Mouse (Mus musculus) forebrain, embryonic 16.5 days (tissue): ENCODE results near the gene Hnrnph2. TPM values are rescaled to one million over a fixed set of nuclear protein-coding genes. Genes with fewer than 3 reads are reported as not detected.

Source experiments
- ATAC-seq: fragments of 200-750 bp; cut with Nextera tagmentation; 2 replicates; pipeline ENCODE4 v1.8.0; 2017; ENCODE audit warnings: mild to moderate bottlenecking, moderate library complexity
- H3K27ac ChIP-seq: fragments of 300-500 bp; sonication (generic); 2 replicates; pipeline ENCODE4 v1.5.1; 2014; ENCODE audit warnings: low read length, control low read depth
- H3K27me3 ChIP-seq: fragments of 300-500 bp; sonication (generic); replicated peaks from 2 replicates; pipeline ENCODE4 v1.6.1; 2014; ENCODE audit warnings: low read length; ENCODE audit not compliant: control insufficient read depth, insufficient read depth
- H3K36me3 ChIP-seq: fragments of 300-500 bp; sonication (generic); 2 replicates; pipeline ENCODE4 v1.6.1; 2014; ENCODE audit not compliant: control insufficient read depth, insufficient read depth
- H3K4me1 ChIP-seq: fragments of 300-500 bp; sonication (generic); replicated peaks from 2 replicates; pipeline ENCODE4 v1.6.1; 2014; ENCODE audit warnings: low read length; ENCODE audit not compliant: control insufficient read depth, insufficient read depth
- H3K4me2 ChIP-seq: fragments of 300-500 bp; sonication (generic); 2 replicates; pipeline ENCODE4 v1.6.1; 2014; ENCODE audit warnings: mild to moderate bottlenecking, low read length, control low read depth
- H3K4me3 ChIP-seq: fragments of 300-500 bp; sonication (generic); replicated peaks from 2 replicates; pipeline ENCODE4 v1.5.1; 2014; ENCODE audit warnings: mild to moderate bottlenecking, low read length, control low read depth
- H3K9ac ChIP-seq: fragments of 300-500 bp; sonication (generic); replicated peaks from 2 replicates; pipeline ENCODE4 v1.6.1; 2014; ENCODE audit warnings: low read depth, low read length, control low read depth
- H3K9me3 ChIP-seq: fragments of 300-500 bp; sonication (generic); 2 replicates; pipeline ENCODE4 v1.6.1; 2016; ENCODE audit warnings: low read length; ENCODE audit not compliant: control insufficient read depth
- WGBS: fragments of 180-500 bp; shearing (Covaris S2); extraction: QIAGEN DNeasy Blood & Tissue Kit; methylation state at CpG from one replicate; pipeline ENCODE4 v1.1.7; 2014; 5-methylcytosine and 5-hydroxymethylcytosine counted together
- polyA plus RNA-seq: library from polyadenylated mRNA; unstranded; fragments of >200 nt; fragmentation: Nextera tagmentation; extraction: Ambion mirVana; gene quantifications from 2 replicates; pipeline ENCODE4 v1.2.1, GENCODE M21; 2015

Gene Hnrnph2
- polyA plus RNA-seq, result 177 and 186 TPM in 2 replicates

DNA sequence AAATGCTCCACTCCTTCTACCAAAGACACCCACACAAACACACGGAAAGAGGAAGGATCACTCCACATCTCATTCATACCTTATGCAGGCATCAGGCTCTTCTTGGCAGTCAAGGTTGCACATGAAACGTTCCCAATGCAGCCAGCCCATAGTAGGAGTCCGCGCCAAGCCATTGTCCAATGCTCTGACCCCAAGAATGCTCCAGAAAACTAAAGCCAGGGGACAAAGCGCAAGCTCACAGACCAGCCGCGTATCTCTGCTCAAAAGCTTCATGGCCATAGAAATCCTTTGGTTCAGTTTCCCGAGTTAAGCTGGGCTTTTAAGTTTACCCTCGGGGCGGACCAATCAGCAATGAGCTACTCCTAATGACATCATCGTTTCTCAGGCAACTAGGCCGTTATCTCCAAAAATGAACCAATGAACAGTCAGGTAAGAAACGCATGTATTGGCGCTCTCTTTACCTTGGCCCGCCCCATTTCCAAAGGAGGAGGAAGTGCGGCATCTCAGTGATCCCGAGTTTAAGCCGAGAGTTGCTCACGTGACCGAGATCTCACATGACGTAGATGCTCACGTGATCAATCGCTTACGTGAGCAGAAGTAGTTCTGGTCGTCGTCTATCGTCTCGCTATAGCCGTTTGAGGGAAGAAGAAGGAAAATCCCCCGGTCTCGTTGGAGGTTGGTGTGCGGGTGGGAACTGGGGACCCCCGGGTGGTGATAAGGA lies at the start of gene Hnrnph2, which contains the start of gene Gla:
Hnrnph2 (plus strand) TSS at position 521 of the 721 bp plus-strand sequence.
Gla (minus strand) TSS at position 467 of the 721 bp plus-strand sequence.
- 23% methylated on average over 33 of the region's 33 CpGs for WGBS
- peak within 1 kb of the TSS; percentile 56 for H3K4me3 ChIP-seq
- no peaks in the 10 kb centered on the region for H3K27me3 ChIP-seq
- H3K4me2 ChIP-seq, result peak within 1 kb of the TSS; percentile 65
- peak; percentile 99 for ATAC-seq
- peak within 1 kb of the TSS; percentile 96 for H3K27ac ChIP-seq
- peaks cover 10% of the 10 kb centered on the region for H3K4me1 ChIP-seq
- no peaks in the 10 kb centered on the region for H3K9me3 ChIP-seq
- peak within 1 kb of the TSS; percentile 66 for H3K9ac ChIP-seq
- H3K36me3 ChIP-seq, result no peaks in the 10 kb centered on the region

DNA sequence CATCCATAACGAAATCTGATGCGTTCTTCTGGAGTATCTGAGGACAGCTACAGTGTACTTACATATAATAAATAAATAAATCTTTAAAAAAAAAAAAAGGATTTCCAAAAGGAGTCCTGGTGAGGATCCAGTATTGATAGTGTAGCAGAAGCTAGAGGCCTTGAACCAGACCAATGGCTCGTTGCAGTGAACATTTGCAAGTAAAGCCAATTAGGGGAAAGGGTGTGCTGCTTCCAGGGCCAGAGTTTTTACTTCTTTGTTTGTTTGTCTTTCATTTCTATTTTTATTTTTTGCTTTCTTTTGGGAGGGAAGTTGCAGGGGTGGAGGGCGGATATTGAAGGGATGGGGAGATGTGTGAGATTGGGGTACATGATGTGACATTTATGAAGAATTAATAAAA lies 47.7 kb upstream of the Hnrnph2 start:
- no peak overlapping the region for H3K9ac ChIP-seq
- H3K4me2 ChIP-seq, result no peak overlapping the region
- H3K36me3 ChIP-seq, result no peaks in the 10 kb centered on the region
- H3K27ac ChIP-seq, result no peak overlapping the region
- H3K9me3 ChIP-seq, result no peaks in the 10 kb centered on the region
- H3K4me1 ChIP-seq, result no peaks in the 10 kb centered on the region
- no peak for ATAC-seq
- 91% methylated on average over 3 of the region's 4 CpGs for WGBS
- no peaks in the 10 kb centered on the region for H3K27me3 ChIP-seq
- no peak overlapping the region for H3K4me3 ChIP-seq

DNA sequence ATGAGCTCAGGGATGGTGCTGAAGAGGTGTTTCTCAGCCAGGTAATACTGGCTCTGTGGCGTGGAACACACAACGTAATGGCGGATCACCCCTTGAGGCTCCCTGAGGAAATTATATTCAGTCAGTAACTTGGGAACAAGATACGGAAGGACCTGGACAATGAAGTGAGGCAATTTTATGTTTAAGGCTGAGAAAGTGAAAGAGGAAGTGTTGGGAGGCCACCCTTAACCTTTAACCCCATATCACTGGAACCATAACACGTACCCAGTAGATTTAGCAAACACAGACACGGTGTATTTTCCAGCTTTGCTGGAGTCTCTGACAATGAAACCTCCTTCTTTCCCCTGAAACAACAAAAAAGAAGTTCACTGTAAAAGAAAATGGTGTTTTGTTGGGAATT lies 46.6 kb upstream of the Hnrnph2 start:
- Histone ChIP-seq H3K36me3 (no peaks in the 10 kb centered on the region), H3K27ac (no peak overlapping the region), H3K4me1 (no peaks in the 10 kb centered on the region), H3K9me3 (no peaks in the 10 kb centered on the region), H3K4me3 (no peak overlapping the region), H3K4me2 (no peak overlapping the region), H3K9ac (no peak overlapping the region), H3K27me3 (no peaks in the 10 kb centered on the region)
- WGBS, result 87% methylated on average over 6 of the region's 6 CpGs
- ATAC-seq, result no peak

DNA sequence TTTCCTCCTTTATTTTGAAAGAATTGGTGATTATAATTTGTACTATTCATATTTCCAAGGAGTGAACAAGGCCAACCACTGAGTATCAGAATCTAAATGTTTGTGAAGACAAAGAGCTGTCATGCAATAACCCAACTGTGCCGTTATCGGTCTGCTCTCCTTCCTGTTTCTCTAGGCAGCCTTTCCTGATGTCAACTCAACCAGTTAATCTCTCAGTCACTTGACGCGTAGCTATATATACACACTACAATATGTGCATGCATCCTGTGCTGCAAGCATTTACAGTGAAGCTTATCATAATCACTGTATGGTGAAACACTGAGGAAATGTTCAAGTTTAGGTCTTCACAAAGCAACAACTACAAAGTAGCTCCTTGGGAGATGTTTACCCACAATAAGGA lies 36.7 kb upstream of the Hnrnph2 start:
- 88% methylated on average over 4 of the region's 4 CpGs for WGBS

DNA sequence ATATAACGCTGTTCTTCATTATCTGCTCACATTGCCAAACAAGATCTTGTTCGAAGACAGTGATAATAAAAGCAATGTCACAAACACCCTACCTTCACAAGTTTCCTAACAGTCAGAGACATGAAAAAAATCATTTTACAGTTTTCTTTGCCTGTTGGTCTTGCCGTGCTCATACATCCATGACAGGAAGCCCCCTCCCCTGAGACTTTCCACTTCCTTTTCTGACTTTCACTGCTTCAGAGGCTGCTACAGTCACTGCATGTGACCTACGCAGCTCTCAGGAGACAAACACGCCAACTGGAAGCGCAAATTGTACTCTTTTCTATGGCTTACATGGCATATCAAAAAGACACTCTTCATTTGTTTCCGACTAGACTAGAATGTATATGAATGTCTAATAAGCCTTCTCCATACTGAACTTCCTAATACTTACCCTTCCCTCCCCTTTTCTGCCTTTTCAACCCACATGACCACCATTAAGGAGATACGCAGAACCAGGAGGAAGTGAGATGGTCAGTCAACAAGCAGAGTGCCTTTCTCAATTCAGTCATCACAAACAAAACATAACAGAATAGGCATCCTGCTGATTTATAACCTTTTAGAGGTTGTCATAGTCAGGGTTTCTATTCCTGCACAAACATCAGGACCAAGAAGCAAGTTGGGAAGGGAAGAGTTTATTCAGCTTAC lies 34.3 kb upstream of the Hnrnph2 start:
- no peak overlapping the region for H3K4me3 ChIP-seq
- H3K9me3 ChIP-seq, result no peaks in the 10 kb centered on the region
- H3K9ac ChIP-seq, result no peak overlapping the region
- no peak for ATAC-seq
- H3K27ac ChIP-seq, result no peak overlapping the region
- no peaks in the 10 kb centered on the region for H3K36me3 ChIP-seq
- H3K4me2 ChIP-seq, result no peak overlapping the region
- no peaks in the 10 kb centered on the region for H3K27me3 ChIP-seq
- WGBS, result 87% methylated on average over 8 of the region's 8 CpGs
- no peaks in the 10 kb centered on the region for H3K4me1 ChIP-seq

More for the DNA sequence above, 36.7 kb upstream of the Hnrnph2 start:
- no peak overlapping the region for H3K4me2 ChIP-seq
- H3K4me3 ChIP-seq, result no peak overlapping the region
- H3K36me3 ChIP-seq, result no peaks in the 10 kb centered on the region
- no peak for ATAC-seq
- H3K27ac ChIP-seq, result no peak overlapping the region
- H3K27me3 ChIP-seq, result no peaks in the 10 kb centered on the region
- no peaks in the 10 kb centered on the region for H3K9me3 ChIP-seq
- no peak overlapping the region for H3K9ac ChIP-seq
- no peaks in the 10 kb centered on the region for H3K4me1 ChIP-seq

DNA sequence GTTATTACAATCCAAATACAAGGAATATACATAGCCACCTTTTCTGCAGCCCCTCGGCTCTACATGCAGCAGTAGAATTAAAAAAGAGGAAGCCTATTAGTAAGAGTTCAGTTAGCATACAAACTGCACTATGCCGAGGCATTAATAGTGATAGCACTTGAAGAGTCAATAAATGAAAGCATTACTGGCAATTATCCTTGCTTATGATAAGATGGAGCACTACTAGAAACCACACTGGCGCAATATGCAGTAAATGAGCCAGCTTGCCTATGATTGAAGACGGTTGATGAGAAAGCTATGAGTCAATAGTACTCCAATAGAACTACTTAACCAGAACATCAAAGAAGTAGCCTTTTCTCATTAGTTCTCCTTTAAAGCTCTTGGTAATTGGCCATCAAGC lies 23.1 kb upstream of the Hnrnph2 start:
- 77% methylated on average over 4 of the region's 4 CpGs for WGBS

DNA sequence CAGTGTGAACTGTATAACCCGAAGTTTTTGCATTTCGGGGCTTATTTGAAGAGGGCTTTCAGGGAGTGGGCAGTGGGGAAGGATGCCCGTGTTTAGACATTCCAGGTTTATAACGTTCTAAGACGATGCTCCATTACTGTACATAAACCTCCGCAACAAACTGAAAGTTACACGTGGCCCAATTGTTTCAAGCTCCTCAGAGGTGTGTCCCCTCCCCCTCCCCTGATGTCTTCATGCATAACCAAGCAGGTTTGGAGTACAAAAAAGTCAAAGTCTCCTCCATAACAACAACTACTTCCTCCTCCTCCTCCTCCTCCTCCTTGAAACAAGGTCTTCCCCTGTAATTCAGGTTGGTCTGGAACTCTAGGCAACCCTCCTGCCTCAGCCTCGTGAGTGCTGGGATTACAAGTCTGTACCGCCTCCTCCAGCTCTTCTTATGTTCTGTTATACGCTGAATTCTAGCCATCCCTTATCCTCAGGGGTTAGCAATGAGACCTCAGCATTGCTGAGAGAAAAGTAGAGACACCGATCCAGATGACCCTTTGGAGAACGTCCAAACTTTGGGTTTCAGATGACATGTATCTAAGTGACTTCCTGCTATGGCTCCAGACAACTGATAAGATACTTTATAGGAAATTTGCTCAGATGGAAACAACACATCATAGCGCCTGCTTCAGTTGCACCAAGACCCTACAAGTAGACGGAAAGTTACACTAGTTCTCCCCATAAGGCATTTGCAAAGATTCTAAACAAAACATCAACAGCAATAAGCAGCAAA lies 20.3 kb upstream of the Hnrnph2 start:
- H3K36me3 ChIP-seq, result no peaks in the 10 kb centered on the region
- H3K4me1 ChIP-seq, result no peaks in the 10 kb centered on the region
- 87% methylated on average over 14 of the region's 14 CpGs for WGBS
- H3K27ac ChIP-seq, result no peak overlapping the region
- H3K9me3 ChIP-seq, result no peaks in the 10 kb centered on the region
- H3K4me3 ChIP-seq, result no peak overlapping the region
- H3K9ac ChIP-seq, result no peak overlapping the region
- no peak for ATAC-seq
- H3K4me2 ChIP-seq, result no peak overlapping the region
- no peaks in the 10 kb centered on the region for H3K27me3 ChIP-seq

More for the DNA sequence above, 23.1 kb upstream of the Hnrnph2 start:
- H3K4me2 ChIP-seq, result no peak overlapping the region
- no peak overlapping the region for H3K9ac ChIP-seq
- no peak for ATAC-seq
- no peak overlapping the region for H3K27ac ChIP-seq
- H3K4me3 ChIP-seq, result no peak overlapping the region
- H3K4me1 ChIP-seq, result no peaks in the 10 kb centered on the region
- no peaks in the 10 kb centered on the region for H3K27me3 ChIP-seq
- no peaks in the 10 kb centered on the region for H3K36me3 ChIP-seq
- no peaks in the 10 kb centered on the region for H3K9me3 ChIP-seq

DNA sequence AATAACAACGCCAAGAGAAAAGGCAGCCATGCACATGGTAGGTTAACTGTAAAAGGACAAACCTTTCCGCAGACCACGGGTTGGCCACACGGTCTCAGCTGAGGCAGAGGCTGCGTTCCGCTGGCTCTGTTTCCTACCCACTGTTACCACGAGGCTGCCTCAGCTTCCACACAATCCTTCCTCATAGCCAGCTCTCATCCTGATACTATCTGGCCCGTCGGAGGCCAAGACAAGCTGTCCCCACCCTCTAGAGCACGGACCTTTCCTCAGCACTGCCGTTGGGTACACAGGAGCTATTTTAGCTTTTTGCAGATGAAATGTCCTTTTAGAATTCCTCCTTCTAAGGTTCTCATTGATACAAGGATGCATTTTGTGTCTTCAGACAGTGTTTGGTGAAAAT lies 18.7 kb upstream of the Hnrnph2 start:
- no peak overlapping the region for H3K9ac ChIP-seq
- no peak overlapping the region for H3K4me3 ChIP-seq
- H3K4me1 ChIP-seq, result peaks cover 5% of the 10 kb centered on the region; the same call in 1 of the 2 replicates
- no peak overlapping the region for H3K27ac ChIP-seq
- WGBS, result 88% methylated on average over 11 of the region's 11 CpGs
- H3K36me3 ChIP-seq, result no peaks in the 10 kb centered on the region
- no peak overlapping the region for H3K4me2 ChIP-seq
- ATAC-seq, result no peak
- no peaks in the 10 kb centered on the region for H3K27me3 ChIP-seq
- H3K9me3 ChIP-seq, result no peaks in the 10 kb centered on the region
